Mouse (Mus musculus): ENCODE measurements around the gene Izumo1r. TPM values are rescaled to one million over a fixed set of nuclear protein-coding genes. Genes with fewer than 3 reads are reported as not detected.

The Izumo1r gene
- total and polyA plus RNA-seq, 2 experiments from 2014 or later: not detected

- TF ChIP-seq EP300 (IDR thresholded peaks at IDR 0.05; ENCODE audit: low read depth) (no peak), CTCF (IDR thresholded peaks at IDR 0.05; ENCODE audit: low read depth) (no peak)
- DNase-seq (ENCODE audit: low spot score) (no peak), ATAC-seq (ENCODE audit: insufficient read depth, low read depth) (no peak)
- no peak overlapping the region for H3K9ac ChIP-seq (replicated peaks; ENCODE audit: low read depth, low read length)
- H3K36me3 ChIP-seq (replicated peaks; ENCODE audit: control insufficient read depth, insufficient read depth, low read length): no peaks in the 10 kb centered on the region
- H3K4me1 ChIP-seq (ENCODE audit: control insufficient read depth, insufficient read depth): peaks cover 12% of the 10 kb centered on the region
- no peak overlapping the region for H3K4me2 ChIP-seq (ENCODE audit: low read depth, low read length)
- no peak overlapping the region for H3K27ac ChIP-seq (ENCODE audit: low read depth)
- no peak overlapping the region for H3K4me3 ChIP-seq (ENCODE audit: low read depth, low read length)
- no peaks in the 10 kb centered on the region for H3K9me3 ChIP-seq (replicated peaks; ENCODE audit: control insufficient read depth, low read length)
- WGBS: 55% methylated on average over 3 of the region's 3 CpGs
- H3K27me3 ChIP-seq (ENCODE audit: control insufficient read depth, insufficient read depth, low read length): 0 out of 2 replicates have a peak, but pooled peaks cover 4% of the 10 kb centered on the region
Observed at GRCm38 (mm10) chr9:14905956-14906355, 2.2 kb upstream of the Izumo1r start.

GRCm38 (mm10) chr9:14904741-14905475 lies 1.2 kb upstream of the Izumo1r start:
- Histone ChIP-seq H3K4me2 (ENCODE audit: low read depth, low read length) (no peak overlapping the region), H3K27me3 (ENCODE audit: control insufficient read depth, insufficient read depth, low read length) (0 out of 2 replicates have a peak, but pooled peaks cover 4% of the 10 kb centered on the region), H3K4me1 (ENCODE audit: control insufficient read depth, insufficient read depth) (peaks cover 12% of the 10 kb centered on the region), H3K9me3 (replicated peaks; ENCODE audit: control insufficient read depth, low read length) (no peaks in the 10 kb centered on the region), H3K36me3 (replicated peaks; ENCODE audit: control insufficient read depth, insufficient read depth, low read length) (no peaks in the 10 kb centered on the region), H3K27ac (ENCODE audit: low read depth) (no peak overlapping the region), H3K4me3 (ENCODE audit: low read depth, low read length) (no peak overlapping the region), H3K9ac (replicated peaks; ENCODE audit: low read depth, low read length) (no peak overlapping the region)
- WGBS: 15% methylated on average over 9 of the region's 9 CpGs
- TF ChIP-seq EP300 (IDR thresholded peaks at IDR 0.05; ENCODE audit: low read depth) (no peak), CTCF (IDR thresholded peaks at IDR 0.05; ENCODE audit: low read depth) (no peak)
- no peak for ATAC-seq (ENCODE audit: insufficient read depth, low read depth)
- DNase-seq (ENCODE audit: low spot score): no peak

DNA sequence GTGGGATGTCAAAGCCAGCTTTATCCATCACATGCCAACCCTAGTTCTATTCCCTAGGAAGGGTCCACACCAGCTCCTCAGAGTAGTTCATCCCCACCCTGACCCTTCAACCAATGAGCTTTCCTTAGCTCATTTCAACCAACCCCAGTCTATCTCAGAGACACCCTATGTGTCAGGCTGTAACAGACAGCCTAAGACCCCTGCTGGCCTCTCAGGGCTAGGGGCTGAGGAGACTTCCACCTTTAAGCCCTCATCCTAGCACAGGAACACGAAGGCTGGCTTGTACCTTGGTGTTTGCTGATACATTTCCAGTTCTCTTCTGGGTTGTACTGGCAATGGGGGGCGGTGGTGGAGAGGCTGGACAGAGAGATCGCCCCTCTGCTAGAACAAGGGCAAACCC lies 743 bp downstream of the Izumo1r start:
- no peak overlapping the region for H3K27ac ChIP-seq (ENCODE audit: low read depth)
- H3K4me1 ChIP-seq (ENCODE audit: control insufficient read depth, insufficient read depth): peaks cover 12% of the 10 kb centered on the region
- no peak for ATAC-seq (ENCODE audit: insufficient read depth, low read depth)
- no peak overlapping the region for H3K4me2 ChIP-seq (ENCODE audit: low read depth, low read length)
- no peaks in the 10 kb centered on the region for H3K36me3 ChIP-seq (replicated peaks; ENCODE audit: control insufficient read depth, insufficient read depth, low read length)
- WGBS: 85% methylated on average over 3 of the region's 3 CpGs
- TF ChIP-seq CTCF (IDR thresholded peaks at IDR 0.05; ENCODE audit: low read depth): no peak
- no peak for TF ChIP-seq EP300 (IDR thresholded peaks at IDR 0.05; ENCODE audit: low read depth)
- no peak overlapping the region for H3K9ac ChIP-seq (replicated peaks; ENCODE audit: low read depth, low read length)
- DNase-seq (ENCODE audit: low spot score): no peak
- H3K4me3 ChIP-seq (ENCODE audit: low read depth, low read length): no peak overlapping the region
- 0 out of 2 replicates have a peak, but pooled peaks cover 4% of the 10 kb centered on the region for H3K27me3 ChIP-seq (ENCODE audit: control insufficient read depth, insufficient read depth, low read length)
- no peaks in the 10 kb centered on the region for H3K9me3 ChIP-seq (replicated peaks; ENCODE audit: control insufficient read depth, low read length)

GRCm38 (mm10) chr9:14902416-14902815 lies 1.3 kb downstream of the Izumo1r start:
- 84% methylated on average over 2 of the region's 2 CpGs for WGBS
- H3K4me1 ChIP-seq (ENCODE audit: control insufficient read depth, insufficient read depth): peaks cover 12% of the 10 kb centered on the region; the same call in 1 of the 2 replicates
- DNase-seq (ENCODE audit: low spot score): no peak
- H3K9me3 ChIP-seq (replicated peaks; ENCODE audit: control insufficient read depth, low read length): no peaks in the 10 kb centered on the region
- H3K4me3 ChIP-seq (ENCODE audit: low read depth, low read length): no peak overlapping the region
- no peak overlapping the region for H3K9ac ChIP-seq (replicated peaks; ENCODE audit: low read depth, low read length)
- no peak overlapping the region for H3K4me2 ChIP-seq (ENCODE audit: low read depth, low read length)
- H3K27ac ChIP-seq (ENCODE audit: low read depth): no peak overlapping the region
- no peaks in the 10 kb centered on the region for H3K36me3 ChIP-seq (replicated peaks; ENCODE audit: control insufficient read depth, insufficient read depth, low read length)
- ATAC-seq (ENCODE audit: insufficient read depth, low read depth): no peak
- H3K27me3 ChIP-seq (ENCODE audit: control insufficient read depth, insufficient read depth, low read length): 0 out of 2 replicates have a peak, but pooled peaks cover 4% of the 10 kb centered on the region
- TF ChIP-seq CTCF (IDR thresholded peaks at IDR 0.05; ENCODE audit: low read depth) (no peak), EP300 (IDR thresholded peaks at IDR 0.05; ENCODE audit: low read depth) (no peak)

DNA sequence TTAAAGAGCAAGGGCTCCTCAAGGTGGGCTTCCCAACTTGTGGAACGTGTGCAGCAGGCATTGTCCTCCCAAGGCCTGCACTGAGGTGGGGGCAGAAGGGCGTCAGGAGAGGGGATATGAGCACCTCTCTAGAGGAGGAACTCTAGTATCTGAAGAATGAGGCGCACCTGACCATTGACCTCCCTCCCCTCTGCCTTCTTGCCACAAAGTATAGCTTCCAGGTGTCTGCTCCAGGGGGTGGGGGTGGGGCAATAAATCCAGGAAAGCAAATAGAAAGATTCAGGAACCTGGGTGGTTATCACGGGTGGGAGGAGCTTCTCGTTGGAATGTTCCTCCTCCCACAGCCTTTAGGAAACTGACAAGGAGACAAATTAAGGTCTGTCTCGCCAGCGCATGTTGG lies 2.0 kb downstream of the Izumo1r start:
- Histone ChIP-seq H3K4me2 (ENCODE audit: low read depth, low read length) (no peak overlapping the region), H3K27ac (ENCODE audit: low read depth) (no peak overlapping the region), H3K9ac (replicated peaks; ENCODE audit: low read depth, low read length) (no peak overlapping the region), H3K36me3 (replicated peaks; ENCODE audit: control insufficient read depth, insufficient read depth, low read length) (no peaks in the 10 kb centered on the region), H3K4me1 (ENCODE audit: control insufficient read depth, insufficient read depth) (peaks cover 12% of the 10 kb centered on the region; the same call in 1 of the 2 replicates), H3K4me3 (ENCODE audit: low read depth, low read length) (no peak overlapping the region), H3K9me3 (replicated peaks; ENCODE audit: control insufficient read depth, low read length) (no peaks in the 10 kb centered on the region), H3K27me3 (ENCODE audit: control insufficient read depth, insufficient read depth, low read length) (0 out of 2 replicates have a peak, but pooled peaks cover 4% of the 10 kb centered on the region)
- 49% methylated on average over 7 of the region's 7 CpGs for WGBS
- DNase-seq (ENCODE audit: low spot score) (no peak), ATAC-seq (ENCODE audit: insufficient read depth, low read depth) (no peak)
- TF ChIP-seq EP300 (IDR thresholded peaks at IDR 0.05; ENCODE audit: low read depth) (no peak), CTCF (IDR thresholded peaks at IDR 0.05; ENCODE audit: low read depth) (no peak)
